Mouse (Mus musculus) retina, adult 2 months (tissue): ENCODE measurements around the gene P2rx3.

ENCODE experiments used
- DNase-seq: peaks from one replicate; pipeline ENCODE4 v3.0.0-alpha.2; 2012; ENCODE audit warnings: low read depth, low spot score

The P2rx3 gene

DNA sequence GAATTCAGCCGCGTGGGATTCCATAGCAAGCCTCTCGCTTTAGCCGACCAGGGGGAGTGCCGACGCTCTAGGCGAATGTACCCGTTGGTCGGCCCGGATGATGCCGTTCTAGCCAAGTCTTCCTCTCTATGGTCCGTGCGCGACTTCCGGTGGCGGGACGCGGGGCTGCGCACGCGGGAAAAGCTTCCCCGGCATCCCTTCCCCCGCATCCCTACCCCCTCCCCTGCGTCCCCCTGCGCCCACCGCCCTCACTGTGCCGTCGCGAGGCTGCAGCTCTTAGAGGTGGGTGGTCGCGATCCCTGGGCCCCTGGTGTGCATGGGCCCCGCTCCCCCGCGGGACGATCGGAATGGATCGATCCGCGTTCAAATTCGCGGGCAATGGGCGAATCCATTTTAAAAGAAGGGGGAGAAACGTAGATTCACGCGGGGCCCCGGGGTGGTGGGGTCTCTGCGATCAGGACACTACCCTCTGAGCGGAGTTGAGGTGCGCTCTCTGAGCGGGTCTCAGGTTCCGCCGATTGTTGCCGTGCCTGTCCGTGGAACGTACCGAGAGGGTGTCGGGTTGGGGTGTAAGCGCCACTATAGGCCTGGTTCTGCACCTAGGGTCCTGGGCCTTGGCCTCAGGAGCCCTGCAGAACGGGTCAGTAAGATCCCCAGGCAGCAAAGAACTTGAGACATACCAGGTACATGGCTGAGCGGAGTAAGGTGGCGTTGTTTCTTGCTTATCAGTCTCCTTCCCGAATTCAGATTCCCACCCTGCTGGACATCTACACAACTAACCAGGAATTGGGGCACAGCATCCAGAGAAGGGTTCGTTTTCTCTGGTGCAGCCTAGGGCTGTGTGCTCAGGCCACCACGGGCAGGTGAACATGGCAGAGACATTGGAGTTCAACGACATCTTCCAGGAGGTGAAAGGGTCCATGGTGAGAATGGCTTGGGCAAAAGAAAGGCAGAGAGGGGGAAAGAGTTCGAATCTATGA is at the start of gene P2rx3, which contains the start of gene Ssrp1:
Gene P2rx3 (minus strand): TSS at position 416 of the 980 bp plus-strand sequence.
Gene Ssrp1 (plus strand): TSS at position 188 of the 980 bp plus-strand sequence.
- peak; percentile 90 for DNase-seq

DNA sequence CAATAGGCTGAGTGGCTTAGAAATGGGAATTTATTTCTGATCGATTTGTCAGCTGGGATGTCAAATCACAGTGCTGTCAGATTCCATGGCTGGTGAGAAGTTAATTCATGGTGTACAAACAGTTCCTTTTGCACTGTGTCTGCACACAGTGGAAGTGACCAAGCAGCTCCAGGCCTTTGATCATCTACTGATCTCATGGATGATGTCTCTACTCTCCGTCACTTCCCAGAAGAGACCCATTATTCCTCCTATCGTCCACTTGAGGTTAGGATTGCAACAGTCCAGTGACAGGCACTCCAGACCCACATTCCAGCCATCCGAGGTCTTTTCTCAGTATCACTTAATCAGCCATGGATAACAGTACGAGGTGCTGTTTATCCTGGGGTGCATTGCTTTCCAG is 36.5 kb upstream of the P2rx3 start:
- DNase-seq = no peak

DNA sequence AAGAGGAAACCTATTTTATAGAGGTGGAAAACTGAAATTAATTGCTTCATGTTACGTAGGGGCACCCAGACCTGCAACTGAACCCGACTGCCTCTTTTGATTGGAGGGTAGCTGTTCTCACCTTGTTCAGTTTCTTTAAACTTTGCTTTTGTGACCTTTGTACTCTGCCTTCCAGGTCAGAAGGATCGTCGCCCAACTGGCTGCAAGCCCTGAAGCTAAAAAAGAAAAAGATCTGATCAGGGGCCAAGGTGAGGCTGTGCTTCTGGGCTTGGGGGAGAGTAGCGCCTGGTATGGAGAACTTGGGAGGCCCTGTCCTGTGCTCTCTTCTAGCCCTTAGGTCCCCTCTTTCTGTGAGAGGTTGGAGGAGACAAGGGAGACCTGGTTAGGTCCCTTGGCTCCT is 34.7 kb upstream of the P2rx3 start:
- DNase-seq = no peak

DNA sequence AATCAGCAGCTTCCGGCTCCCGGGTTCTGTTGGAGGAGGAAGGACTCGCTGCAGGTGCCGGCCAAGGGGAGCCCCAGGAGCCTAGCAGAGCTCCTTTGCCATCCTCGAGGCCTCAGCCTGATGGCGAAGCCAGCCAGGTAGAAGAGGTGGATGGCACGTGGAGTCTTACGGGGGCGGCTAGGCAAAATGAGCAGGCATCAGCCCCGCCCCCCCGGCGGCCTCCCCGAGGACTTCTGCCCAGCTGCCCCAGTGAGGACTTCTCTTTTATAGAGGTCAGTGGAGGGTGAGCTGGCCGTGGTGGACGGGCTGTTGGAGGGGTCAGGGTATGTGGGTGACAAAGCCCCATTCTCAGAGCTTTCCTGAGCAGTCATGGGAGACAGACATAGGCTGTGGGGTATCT is 32.8 kb upstream of the P2rx3 start:
- DNase-seq = no peak

DNA sequence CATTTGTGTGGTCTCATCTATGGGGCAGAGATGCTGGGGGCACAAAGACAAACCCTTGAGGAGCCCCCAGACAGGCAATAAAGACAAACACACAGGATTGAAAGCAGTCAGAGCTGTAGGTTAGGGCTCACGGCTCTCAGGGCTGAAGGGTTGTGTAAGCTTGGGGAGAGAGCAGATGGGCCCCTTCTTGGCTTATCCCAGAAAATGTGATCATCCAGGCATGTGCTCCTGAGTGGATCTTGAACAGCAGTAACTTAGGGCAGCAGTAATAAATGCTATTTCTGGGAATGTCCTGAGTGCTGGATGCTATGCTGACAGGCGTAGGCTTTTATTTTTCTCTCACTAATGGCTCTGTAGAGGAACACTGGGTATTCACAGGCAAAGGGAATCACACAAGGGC is 31.4 kb upstream of the P2rx3 start:
- DNase-seq = no peak

DNA sequence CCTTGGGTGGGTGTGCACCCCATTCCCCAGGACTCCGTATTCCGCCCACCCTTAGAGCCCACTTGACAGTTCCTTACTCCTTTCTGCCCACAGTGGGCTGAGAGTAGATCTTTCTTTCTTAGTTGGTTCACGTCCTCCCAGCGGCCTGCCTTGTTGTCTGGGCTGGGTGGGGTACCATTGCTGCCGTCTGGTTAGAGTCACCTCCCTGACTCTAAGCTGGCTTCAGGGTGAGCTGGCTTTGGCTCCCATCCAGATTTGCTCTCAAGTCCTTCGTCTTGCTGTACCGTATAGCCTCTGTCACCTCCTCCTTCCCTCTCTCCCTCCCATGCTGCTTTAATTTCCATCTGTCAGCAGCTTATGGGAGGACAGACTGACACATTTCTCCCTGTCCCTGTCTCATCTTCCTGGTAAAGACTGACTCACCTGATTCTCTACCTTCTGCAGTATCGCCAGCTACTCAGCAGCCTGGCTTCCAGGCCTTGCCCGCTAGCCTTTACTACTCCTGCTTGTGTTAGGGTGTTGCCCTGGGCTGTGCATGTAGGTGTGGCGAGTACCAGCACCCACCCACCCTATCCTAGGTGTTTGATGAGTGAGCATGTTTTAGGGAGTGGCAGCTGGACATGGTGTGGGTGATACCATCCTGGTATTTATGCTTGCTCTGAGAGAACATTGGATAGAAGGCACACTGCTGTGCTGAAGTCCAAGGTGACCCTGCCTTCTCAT is 30.8 kb upstream of the P2rx3 start:
- no peak for DNase-seq

DNA sequence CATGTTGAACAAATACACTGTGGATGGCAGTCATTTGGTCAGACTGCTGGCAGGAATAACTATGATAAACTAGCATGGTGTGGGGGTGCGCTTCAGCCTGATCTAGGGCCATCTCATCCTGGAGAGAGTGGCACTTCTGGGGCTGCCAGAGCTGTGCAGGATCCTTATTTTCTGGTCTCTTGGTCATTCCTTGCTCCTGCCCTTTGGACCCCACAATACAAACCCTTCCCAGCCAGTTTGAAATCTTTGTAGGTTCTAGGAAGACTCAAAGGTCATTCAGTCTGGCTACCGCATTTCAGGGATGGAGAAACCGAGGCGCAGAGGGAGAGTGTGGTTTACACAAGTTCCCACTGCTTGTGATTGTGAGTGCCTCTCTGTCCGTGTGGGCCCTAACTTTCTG is 29.7 kb upstream of the P2rx3 start:
- no peak for DNase-seq

DNA sequence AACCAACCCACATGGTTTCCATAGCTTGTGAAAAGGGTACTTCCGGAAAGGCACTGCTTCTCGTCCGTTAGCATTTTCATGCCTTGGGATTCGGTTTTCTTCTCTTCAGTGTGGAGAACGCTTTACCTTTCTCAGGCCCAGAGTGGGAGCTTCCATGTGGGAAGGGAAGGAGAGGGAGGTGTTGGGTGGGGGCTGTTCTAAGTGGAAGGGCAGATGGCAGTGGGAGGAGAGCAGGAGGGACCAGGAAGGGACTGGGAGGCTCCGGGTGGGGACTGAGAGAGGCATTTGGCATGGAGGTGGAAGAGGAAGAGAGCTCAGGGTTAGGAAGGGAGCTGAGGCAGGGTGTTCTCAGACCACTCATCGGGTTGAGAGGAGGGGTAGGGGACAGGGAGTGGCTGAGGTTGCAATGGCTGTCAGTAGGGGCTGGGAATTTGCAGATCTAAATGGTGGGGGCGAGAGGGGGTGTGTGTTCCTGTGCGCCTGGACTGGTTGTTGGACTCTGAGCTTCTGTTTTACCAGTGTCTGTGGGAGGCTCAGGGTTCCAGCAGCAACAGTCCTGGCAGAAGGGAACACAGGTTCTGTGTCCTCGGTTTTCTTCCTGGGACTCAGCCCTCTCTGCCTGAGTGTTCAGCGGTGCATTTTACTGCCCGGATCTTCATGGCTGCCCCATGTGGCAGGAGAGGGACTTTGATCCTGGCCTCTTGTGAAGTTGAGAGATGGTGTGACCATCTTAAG is 28.0 kb upstream of the P2rx3 start:
- DNase-seq = no peak

DNA sequence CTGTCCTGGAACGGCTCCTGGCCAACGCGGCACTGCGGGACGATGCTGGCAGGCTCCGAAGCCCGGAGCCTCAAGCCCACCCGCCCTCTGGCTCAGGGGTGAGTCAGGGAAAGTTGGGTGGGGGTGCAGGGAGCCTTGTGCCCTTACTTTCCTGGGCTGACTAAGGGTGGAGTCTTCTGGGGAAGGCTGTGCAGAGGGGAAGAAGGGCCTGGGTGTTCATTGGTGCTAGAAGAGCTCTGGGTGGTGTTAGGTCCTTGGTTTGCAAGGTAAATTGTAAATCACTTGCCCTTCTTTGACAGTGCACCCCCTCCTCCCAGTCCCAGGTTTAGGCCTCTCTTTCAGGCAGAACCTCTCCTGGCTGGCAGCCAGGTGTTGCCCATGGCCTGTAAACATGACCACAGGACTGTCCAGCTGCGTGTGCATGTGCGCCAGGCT is 23.9 kb upstream of the P2rx3 start:
- no peak for DNase-seq

DNA sequence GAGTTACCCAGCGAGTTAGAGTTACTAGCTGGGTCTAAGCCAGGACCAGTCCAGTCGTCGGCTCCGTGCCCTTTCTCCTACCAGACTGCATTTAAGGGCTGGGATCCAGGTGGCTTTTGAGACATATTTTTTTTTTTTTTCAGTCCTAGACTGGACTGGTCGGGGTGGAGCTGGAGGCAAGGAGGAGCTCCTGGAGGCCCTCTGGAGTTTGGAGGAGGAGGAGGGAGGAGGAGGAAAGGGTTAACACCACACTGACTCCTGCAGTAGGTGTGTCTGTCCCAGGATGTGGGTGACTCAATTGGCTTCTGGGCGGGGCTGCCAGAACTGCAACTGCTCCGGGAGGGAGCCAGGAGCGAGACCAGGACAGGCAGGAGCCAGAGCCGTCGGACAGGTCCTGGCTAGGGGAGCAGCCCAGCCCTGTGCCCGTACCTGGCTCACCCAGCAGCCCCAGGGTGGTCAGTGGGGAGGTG is 23.4 kb upstream of the P2rx3 start:
- no peak for DNase-seq

DNA sequence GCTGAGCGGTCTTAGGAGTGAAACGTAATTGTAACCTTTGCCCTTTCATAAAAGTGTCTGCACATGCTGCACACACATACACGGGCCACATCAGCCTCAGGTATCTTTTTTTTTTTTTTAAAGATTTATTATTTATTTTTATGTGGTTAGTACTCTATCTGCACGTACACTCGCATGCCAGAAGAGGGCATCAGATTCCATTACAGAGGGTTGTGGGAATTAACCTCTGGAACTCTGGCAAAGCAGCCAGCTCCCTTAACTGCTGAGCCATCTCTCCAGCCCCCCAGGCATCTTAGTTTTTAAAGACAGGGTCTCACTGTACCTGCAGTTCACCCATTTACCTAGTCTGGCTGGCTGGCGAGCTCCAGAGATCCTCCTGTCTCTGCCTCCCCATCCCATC is 22.4 kb upstream of the P2rx3 start:
- no peak for DNase-seq

DNA sequence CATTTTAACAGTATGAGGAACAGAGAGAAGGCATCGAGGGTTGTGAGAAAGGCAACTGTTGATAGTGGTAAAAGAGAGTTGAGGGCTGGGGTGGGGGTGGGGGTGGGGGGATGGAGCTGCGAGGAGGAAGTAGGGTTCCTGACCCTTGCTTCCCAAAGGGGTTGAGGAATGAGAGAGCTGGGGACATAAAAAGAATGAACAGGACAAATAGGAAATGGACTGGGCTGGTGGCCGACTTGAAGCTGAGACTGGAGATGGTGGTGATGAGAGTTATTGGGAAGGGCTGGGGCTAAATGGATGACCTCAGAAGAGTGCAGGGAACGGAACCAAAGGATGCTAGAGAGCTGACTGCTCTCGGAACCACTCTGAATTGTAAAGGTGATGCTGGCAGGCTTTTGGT is 19.4 kb upstream of the P2rx3 start:
- DNase-seq = no peak

DNA sequence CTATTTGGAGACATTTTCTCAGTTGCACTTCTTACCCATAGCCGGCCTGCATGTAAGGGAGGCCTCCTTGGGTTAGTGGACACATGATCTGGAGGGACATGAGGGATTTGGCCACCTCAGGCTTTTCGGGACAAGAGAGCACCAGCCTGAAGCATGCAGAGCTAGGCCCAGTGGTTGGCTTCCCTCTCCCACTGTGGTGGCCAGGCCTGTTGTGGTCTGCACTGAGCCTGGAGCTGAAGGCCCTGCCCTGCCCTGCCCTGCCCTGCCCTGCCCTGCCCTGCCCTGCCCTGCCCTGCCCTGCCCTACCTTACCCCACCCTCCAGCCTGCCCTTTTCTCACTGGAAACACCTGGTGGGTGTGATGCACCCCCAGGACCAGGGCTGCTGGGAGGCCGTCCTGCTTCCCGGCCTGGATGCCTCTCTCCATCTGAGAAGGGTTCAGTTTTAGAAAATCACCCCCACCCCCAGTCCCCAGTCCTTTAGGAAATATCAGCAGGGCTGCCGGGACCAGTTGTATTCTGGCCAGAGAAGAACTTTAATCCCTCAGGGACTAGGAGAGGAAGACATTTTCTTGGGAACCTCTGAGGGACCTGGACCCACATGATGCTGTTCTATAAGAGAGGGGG is 16.0 kb upstream of the P2rx3 start:
- no peak for DNase-seq

DNA sequence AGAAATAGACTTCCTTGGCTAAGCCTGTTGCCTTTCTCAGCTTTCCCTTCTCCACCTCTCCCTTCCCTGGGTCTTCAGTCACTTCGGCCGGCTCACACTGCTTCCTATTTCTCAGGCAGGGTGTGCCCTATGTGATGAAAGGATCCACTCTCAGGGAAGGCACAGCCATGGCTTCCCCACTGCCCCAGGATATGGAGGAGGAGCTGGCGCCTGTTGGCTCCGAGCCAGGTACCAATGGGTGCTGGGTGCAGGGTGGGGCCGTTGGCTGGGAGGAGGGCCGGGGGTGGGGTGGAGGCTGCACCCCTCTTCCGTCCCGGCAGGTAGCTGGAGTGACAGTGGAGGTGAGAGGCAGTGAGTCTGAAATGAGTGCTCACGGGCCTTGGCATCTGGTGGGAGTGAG is 13.5 kb upstream of the P2rx3 start:
- DNase-seq = no peak

DNA sequence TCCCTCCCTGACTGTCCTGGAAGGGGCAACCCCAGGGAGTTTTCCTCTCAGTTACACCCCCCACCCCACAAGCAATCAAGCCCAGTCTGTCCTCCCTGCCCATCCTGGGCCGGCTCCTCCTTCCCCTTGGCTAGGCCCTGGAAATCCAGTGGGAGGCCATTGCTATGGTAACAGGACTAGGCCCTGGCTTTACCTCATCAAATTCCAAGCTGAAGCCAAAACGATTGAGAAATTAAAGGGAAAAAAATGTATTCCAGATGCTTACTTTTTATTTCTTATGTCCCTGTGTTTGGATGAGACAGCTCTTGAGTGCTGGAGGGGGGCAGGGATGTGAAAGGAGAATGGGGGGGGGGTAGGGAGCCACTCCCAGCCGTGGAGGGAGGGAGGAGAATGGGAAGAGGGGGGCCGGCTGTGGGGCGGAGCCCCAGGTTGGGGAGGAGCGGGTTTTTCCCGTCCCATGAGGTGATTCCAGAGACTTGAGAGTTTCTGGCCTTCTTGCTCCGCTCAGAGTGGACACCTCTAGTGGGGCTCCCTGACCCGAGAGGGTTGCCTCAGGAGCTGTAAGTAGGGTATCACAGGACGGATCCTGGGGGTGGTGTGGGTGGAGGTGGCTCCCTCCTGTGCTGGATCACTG is 12.9 kb upstream of the P2rx3 start:
- DNase-seq = no peak

DNA sequence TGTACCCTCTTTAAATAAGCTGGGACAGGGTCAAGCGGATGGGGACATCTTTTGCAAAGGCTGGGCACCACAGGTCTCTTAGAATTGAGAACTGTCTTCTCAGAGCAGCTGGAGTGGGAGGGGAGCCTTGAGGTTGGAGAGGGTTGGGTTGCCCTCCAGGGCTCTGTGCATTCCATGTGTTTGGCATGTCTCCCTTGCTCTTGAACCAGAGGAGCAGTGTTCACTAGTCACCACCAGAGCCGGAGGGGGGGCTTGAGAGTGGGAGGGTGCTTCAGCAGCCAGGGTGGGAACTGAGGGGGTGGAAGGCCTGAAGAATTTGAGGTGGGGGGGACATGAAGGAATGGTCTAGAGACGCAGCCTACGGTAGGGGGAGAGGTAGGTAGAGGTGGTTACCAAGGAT is 12.0 kb upstream of the P2rx3 start:
- no peak for DNase-seq

DNA sequence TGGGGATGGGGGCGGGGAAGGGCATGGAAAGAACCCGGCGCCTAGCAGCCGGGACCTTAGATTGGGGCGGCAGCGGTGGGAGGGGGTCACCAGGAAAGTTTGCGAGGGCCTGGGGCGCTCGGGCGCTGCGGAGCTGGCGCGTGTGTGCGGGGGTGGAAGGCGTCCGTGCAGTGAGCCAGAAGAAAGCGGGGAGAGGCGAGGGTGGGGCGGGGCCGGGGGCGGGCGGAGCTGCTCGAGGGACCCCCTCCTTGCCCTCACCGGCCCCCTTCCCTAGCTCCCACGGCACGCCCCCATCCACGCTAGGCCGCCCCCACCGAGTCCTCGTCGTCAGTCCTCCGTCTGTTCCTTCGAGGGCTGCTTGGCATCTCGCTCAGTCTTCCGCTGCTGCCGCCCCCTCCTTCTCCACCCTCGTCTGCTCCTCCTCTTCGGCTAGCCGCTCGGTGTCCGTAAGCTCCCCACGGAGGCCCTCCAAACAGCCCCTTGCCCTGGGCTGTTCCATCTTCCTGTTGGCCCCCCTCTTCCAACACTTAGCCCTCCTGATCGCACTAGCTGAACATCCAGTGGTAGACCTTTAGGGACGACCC is 11.0 kb upstream of the P2rx3 start:
- DNase-seq = no peak

DNA sequence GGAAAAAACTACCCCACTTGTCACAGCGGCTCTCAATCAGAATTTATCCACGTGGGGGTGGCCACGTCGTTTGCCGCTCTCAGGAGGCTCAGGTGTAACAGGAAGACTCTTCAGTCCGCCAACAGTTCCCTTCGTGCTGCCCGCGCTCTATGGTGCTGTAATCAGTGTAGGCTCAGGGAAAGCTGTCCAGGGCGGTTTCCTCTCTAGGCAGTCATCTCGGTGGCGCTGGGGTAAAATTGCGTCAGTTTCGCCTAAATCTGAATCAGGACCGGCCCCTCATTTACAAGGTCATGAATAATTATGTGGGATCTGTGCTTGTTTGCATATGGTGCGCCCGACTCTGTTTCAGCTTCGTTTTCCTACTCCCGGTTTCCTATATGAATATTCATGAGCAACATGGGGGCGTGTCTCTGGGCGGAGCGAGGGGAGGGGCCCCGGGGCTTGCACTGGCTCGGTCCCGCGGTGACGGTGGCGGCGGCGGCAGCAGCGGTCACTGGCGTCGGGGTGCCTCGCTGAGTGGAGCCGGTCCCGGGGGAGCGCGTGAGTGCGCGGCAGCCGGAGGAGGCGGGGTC is 10.4 kb upstream of the P2rx3 start, which contains the start of gene Tnks1bp1:
Gene Tnks1bp1 (plus strand): TSS at position 427 of the 572 bp plus-strand sequence.
- DNase-seq = peak; percentile 86

DNA sequence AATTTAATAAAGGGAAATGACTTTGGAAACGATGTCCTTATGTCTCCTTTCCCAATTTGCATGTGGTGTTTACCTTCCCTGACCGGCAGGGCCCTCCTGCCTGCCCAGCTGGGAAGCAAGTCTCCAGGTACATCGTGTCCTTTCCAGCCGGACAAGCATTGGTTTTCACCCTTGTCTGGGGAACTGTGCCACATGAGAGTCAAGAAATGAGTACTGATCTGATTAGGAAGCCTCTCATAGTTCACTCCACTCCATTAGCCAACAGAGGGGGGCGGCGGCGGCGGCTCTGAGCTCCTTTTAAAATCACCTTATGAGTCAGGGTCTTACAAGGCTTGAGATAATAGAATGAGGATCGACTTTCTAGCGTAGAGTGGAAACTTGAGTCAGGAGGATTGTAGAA is 9.8 kb upstream of the P2rx3 start:
- no peak for DNase-seq

DNA sequence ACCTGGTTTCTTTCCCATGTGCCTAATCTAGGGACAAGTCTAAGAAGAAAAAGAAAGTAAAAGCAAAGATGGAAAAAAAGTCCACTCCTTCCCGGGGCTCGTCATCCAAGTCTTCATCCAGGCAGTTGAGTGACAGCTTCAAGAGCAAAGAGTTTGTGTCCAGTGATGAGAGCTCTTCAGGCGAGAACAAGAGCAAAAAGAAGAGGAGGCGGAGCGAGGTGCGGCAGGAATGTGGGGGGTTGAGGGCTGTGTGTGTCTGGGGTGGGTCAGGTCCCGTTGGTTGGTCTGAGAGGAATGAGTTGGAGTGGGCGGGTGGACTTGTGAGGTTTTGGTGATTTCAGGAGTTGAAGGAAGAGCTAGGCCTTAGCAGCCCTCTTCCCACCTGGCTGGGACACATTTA is 9.0 kb upstream of the P2rx3 start:
- DNase-seq = no peak
